Mouse (Mus musculus): Measurements from ENCODE around the gene Nacc1. TPM values are rescaled to one million over a fixed set of nuclear protein-coding genes. Genes with fewer than 3 reads are reported as not detected.

Nacc1 gene
- polyA plus RNA-seq, 1 experiment from 2014 or later: 19.1 TPM

- Histone ChIP-seq H3K4me1 (ENCODE audit: control insufficient read depth, insufficient read depth, low read length) (peaks cover 51% of the 10 kb centered on the region), H3K27ac (ENCODE audit: low read depth, low read length) (peak overlapping the region; percentile 90), H3K27me3 (ENCODE audit: control insufficient read depth, insufficient read depth, low read length) (peaks cover 22% of the 10 kb centered on the region), H3K9me3 (replicated peaks; ENCODE audit: control insufficient read depth, low read length) (no peaks in the 10 kb centered on the region), H3K4me3 (ENCODE audit: low read depth, low read length) (peak overlapping the region; percentile 34), H3K9ac (ENCODE audit: low read depth, low read length) (peak overlapping the region; percentile 61), H3K4me2 (peak overlapping the region; percentile 57), H3K36me3 (ENCODE audit: control insufficient read depth, insufficient read depth, low read length) (no peaks in the 10 kb centered on the region)
- peak; percentile 6; the same call in 1 of the 2 replicates for ATAC-seq (replicated peaks; ENCODE audit: insufficient number of reproducible peaks, low FRiP score, low TSS enrichment)
- WGBS (ENCODE audit: insufficient replicate concordance): 64% methylated on average over 6 of the region's 6 CpGs
These were observed 34.8 kb upstream of the Nacc1 start for GRCm38 (mm10) chr8:84722530-84722849.

- H3K27ac ChIP-seq (ENCODE audit: low read depth, low read length): no peak overlapping the region
- H3K9me3 ChIP-seq (replicated peaks; ENCODE audit: control insufficient read depth, low read length): no peaks in the 10 kb centered on the region
- peaks cover 28% of the 10 kb centered on the region for H3K4me1 ChIP-seq (ENCODE audit: control insufficient read depth, insufficient read depth, low read length)
- H3K27me3 ChIP-seq (ENCODE audit: control insufficient read depth, insufficient read depth, low read length): peaks cover 51% of the 10 kb centered on the region
- no peak overlapping the region for H3K4me3 ChIP-seq (ENCODE audit: low read depth, low read length)
- no peak overlapping the region for H3K4me2 ChIP-seq
- no peak overlapping the region for H3K9ac ChIP-seq (ENCODE audit: low read depth, low read length)
- no peak for ATAC-seq (replicated peaks; ENCODE audit: insufficient number of reproducible peaks, low FRiP score, low TSS enrichment)
- no peaks in the 10 kb centered on the region for H3K36me3 ChIP-seq (ENCODE audit: control insufficient read depth, insufficient read depth, low read length)
- WGBS (ENCODE audit: insufficient replicate concordance): 80% methylated on average over 5 of the region's 5 CpGs
These were observed 31.5 kb upstream of the Nacc1 start for GRCm38 (mm10) chr8:84718959-84719690.

GRCm38 (mm10) chr8:84718476-84718875 lies 30.8 kb upstream of the Nacc1 start:
- Histone ChIP-seq H3K4me3 (ENCODE audit: low read depth, low read length) (no peak overlapping the region), H3K4me2 (no peak overlapping the region), H3K4me1 (ENCODE audit: control insufficient read depth, insufficient read depth, low read length) (peaks cover 22% of the 10 kb centered on the region), H3K27ac (ENCODE audit: low read depth, low read length) (no peak overlapping the region), H3K27me3 (ENCODE audit: control insufficient read depth, insufficient read depth, low read length) (peaks cover 56% of the 10 kb centered on the region), H3K9ac (ENCODE audit: low read depth, low read length) (no peak overlapping the region), H3K36me3 (ENCODE audit: control insufficient read depth, insufficient read depth, low read length) (no peaks in the 10 kb centered on the region), H3K9me3 (replicated peaks; ENCODE audit: control insufficient read depth, low read length) (no peaks in the 10 kb centered on the region)
- no peak for ATAC-seq (replicated peaks; ENCODE audit: insufficient number of reproducible peaks, low FRiP score, low TSS enrichment)
- WGBS (ENCODE audit: insufficient replicate concordance): 81% methylated on average over 5 of the region's 5 CpGs

- WGBS (ENCODE audit: insufficient replicate concordance): 86% methylated on average over 11 of the region's 11 CpGs
- peaks cover 21% of the 10 kb centered on the region for H3K4me1 ChIP-seq (ENCODE audit: control insufficient read depth, insufficient read depth, low read length)
- no peaks in the 10 kb centered on the region for H3K9me3 ChIP-seq (replicated peaks; ENCODE audit: control insufficient read depth, low read length)
- H3K4me2 ChIP-seq: no peak overlapping the region
- no peak overlapping the region for H3K4me3 ChIP-seq (ENCODE audit: low read depth, low read length)
- H3K36me3 ChIP-seq (ENCODE audit: control insufficient read depth, insufficient read depth, low read length): no peaks in the 10 kb centered on the region
- ATAC-seq (replicated peaks; ENCODE audit: insufficient number of reproducible peaks, low FRiP score, low TSS enrichment): no peak
- H3K9ac ChIP-seq (ENCODE audit: low read depth, low read length): no peak overlapping the region
- no peak overlapping the region for H3K27ac ChIP-seq (ENCODE audit: low read depth, low read length)
- H3K27me3 ChIP-seq (ENCODE audit: control insufficient read depth, insufficient read depth, low read length): peaks cover 68% of the 10 kb centered on the region
These were observed 29.1 kb upstream of the Nacc1 start for GRCm38 (mm10) chr8:84716790-84717189.

- Histone ChIP-seq H3K4me2 (peak overlapping the region; percentile 54), H3K36me3 (ENCODE audit: control insufficient read depth, insufficient read depth, low read length) (no peaks in the 10 kb centered on the region), H3K4me3 (ENCODE audit: low read depth, low read length) (peak overlapping the region; percentile 19), H3K9me3 (replicated peaks; ENCODE audit: control insufficient read depth, low read length) (no peaks in the 10 kb centered on the region), H3K9ac (ENCODE audit: low read depth, low read length) (0 out of 2 replicates have a peak overlapping the region, but pooled peaks have one; percentile 39), H3K27ac (ENCODE audit: low read depth, low read length) (no peak overlapping the region), H3K4me1 (ENCODE audit: control insufficient read depth, insufficient read depth, low read length) (peaks cover 26% of the 10 kb centered on the region), H3K27me3 (ENCODE audit: control insufficient read depth, insufficient read depth, low read length) (peaks cover 69% of the 10 kb centered on the region)
- ATAC-seq (replicated peaks; ENCODE audit: insufficient number of reproducible peaks, low FRiP score, low TSS enrichment): no peak
- WGBS (ENCODE audit: insufficient replicate concordance): 8% methylated on average over 27 of the region's 27 CpGs
These were observed 28.3 kb upstream of the Nacc1 start for GRCm38 (mm10) chr8:84715893-84716468.

GRCm38 (mm10) chr8:84714161-84714560 lies 26.5 kb upstream of the Nacc1 start:
- Histone ChIP-seq H3K27me3 (ENCODE audit: control insufficient read depth, insufficient read depth, low read length) (peaks cover 65% of the 10 kb centered on the region), H3K36me3 (ENCODE audit: control insufficient read depth, insufficient read depth, low read length) (no peaks in the 10 kb centered on the region), H3K4me3 (ENCODE audit: low read depth, low read length) (no peak overlapping the region), H3K27ac (ENCODE audit: low read depth, low read length) (no peak overlapping the region), H3K4me1 (ENCODE audit: control insufficient read depth, insufficient read depth, low read length) (peaks cover 31% of the 10 kb centered on the region), H3K4me2 (no peak overlapping the region), H3K9ac (ENCODE audit: low read depth, low read length) (no peak overlapping the region; the same call in 1 of the 2 replicates), H3K9me3 (replicated peaks; ENCODE audit: control insufficient read depth, low read length) (no peaks in the 10 kb centered on the region)
- no peak for ATAC-seq (replicated peaks; ENCODE audit: insufficient number of reproducible peaks, low FRiP score, low TSS enrichment)
- 65% methylated on average over 4 of the region's 4 CpGs for WGBS (ENCODE audit: insufficient replicate concordance)

- Histone ChIP-seq H3K9ac (ENCODE audit: low read depth, low read length) (no peak overlapping the region; the same call in 1 of the 2 replicates), H3K36me3 (ENCODE audit: control insufficient read depth, insufficient read depth, low read length) (no peaks in the 10 kb centered on the region), H3K9me3 (replicated peaks; ENCODE audit: control insufficient read depth, low read length) (no peaks in the 10 kb centered on the region), H3K4me2 (no peak overlapping the region), H3K4me3 (ENCODE audit: low read depth, low read length) (no peak overlapping the region), H3K27me3 (ENCODE audit: control insufficient read depth, insufficient read depth, low read length) (peaks cover 67% of the 10 kb centered on the region), H3K27ac (ENCODE audit: low read depth, low read length) (peak overlapping the region; percentile 68), H3K4me1 (ENCODE audit: control insufficient read depth, insufficient read depth, low read length) (peaks cover 37% of the 10 kb centered on the region)
- whole genome bisulfite sequencing (ENCODE audit: insufficient replicate concordance): 53% methylated on average over 4 of the region's 4 CpGs
- ATAC-seq (replicated peaks; ENCODE audit: insufficient number of reproducible peaks, low FRiP score, low TSS enrichment): no peak
These were observed 25.7 kb upstream of the Nacc1 start for GRCm38 (mm10) chr8:84713381-84713780.

- Histone ChIP-seq H3K4me3 (ENCODE audit: low read depth, low read length) (no peak overlapping the region), H3K9me3 (replicated peaks; ENCODE audit: control insufficient read depth, low read length) (no peaks in the 10 kb centered on the region), H3K36me3 (ENCODE audit: control insufficient read depth, insufficient read depth, low read length) (no peaks in the 10 kb centered on the region), H3K9ac (ENCODE audit: low read depth, low read length) (0 out of 2 replicates have a peak overlapping the region, but pooled peaks have one; percentile 28), H3K27ac (ENCODE audit: low read depth, low read length) (peak overlapping the region; percentile 68), H3K4me1 (ENCODE audit: control insufficient read depth, insufficient read depth, low read length) (peaks cover 42% of the 10 kb centered on the region), H3K4me2 (no peak overlapping the region), H3K27me3 (ENCODE audit: control insufficient read depth, insufficient read depth, low read length) (peaks cover 72% of the 10 kb centered on the region)
- no peak for ATAC-seq (replicated peaks; ENCODE audit: insufficient number of reproducible peaks, low FRiP score, low TSS enrichment)
- WGBS (ENCODE audit: insufficient replicate concordance): 32% methylated on average over 3 of the region's 3 CpGs
These were observed 25.1 kb upstream of the Nacc1 start for GRCm38 (mm10) chr8:84712759-84713120.

Measured in heart, embryonic 11.5 days (tissue).